Mouse (Mus musculus) spleen, embryonic (tissue): ENCODE measurements at regions not wholly inside any gene's neighbourhood (a gene's known extent, or its start where the extent isn't known, plus 50 kb on each side); places are given as distances from the start of the nearest gene placed in this dataset.

Source experiments
- CTCF ChIA-PET: fragments of 350-600 bp; sonication (Branson Sonifier 250); formaldehyde crosslinking; loops from one replicate; lab custom pipeline; 2022; lab: Charles Lee

DNA sequence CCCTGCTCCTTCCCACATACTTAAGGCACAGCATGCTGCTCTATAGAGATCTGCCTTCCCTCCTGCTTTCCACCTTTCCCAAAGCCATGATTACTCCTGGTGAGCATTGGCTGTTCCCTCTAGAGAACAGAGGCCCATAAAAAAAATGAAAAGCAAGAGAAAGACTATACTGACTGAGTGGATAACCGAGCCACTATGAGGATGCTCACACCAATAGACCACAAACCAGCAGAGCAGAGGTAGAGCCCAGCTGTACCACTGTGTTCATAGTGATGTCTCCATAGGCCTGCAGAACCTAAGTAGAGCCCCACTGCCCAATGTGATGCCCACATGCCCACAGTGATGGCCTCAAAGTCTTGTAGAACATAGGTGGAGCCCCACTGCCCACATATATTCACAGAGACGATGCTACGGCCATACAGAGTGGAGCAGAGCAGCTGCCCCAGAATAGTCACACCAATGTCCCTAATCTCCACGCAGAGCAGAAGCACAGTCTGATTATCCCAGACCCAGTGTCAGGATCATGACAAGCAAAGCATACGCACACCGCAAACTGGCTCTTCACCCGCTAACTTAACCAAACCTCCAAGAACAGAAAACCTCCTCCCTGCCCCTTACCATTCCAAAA is 174.8 kb upstream of the Nr4a3 start:
- CTCF ChIA-PET = no interaction called here

- CTCF ChIA-PET = interaction anchor here (0.5 kb wide), 1 partner anchor 9 kb away, joined by 6 read pairs; no protein-coding TSS in a partner anchor
These were observed 174.3 kb upstream of the Nr4a3 start for GRCm38 (mm10) chr4:47870638-47871019.

- CTCF ChIA-PET = no interaction called here
These were observed 163.4 kb upstream of the Nr4a3 start for GRCm38 (mm10) chr4:47881560-47881959.

DNA sequence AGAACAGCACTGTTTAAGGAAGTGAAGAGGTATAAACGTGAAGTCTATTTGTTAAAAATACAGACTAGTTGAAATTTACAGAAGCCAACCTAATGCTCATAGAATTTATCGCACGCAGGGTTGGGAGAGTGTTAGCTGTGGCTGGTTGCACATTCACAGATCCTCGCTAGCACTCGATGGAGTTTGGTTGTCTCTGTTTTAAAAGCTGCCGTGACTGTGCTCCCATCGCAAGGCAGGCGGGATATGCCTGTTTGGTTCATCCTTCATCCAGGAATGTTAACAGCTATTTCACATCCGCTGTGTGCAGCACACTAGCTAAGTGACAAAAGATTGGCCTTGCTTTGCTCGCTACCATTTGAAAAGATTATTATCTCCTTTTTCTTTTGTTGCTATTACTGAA is 162.9 kb upstream of the Nr4a3 start:
- CTCF ChIA-PET = no interaction called here

GRCm38 (mm10) chr4:47899579-47899978 is 145.4 kb upstream of the Nr4a3 start:
- CTCF ChIA-PET = no interaction called here

DNA sequence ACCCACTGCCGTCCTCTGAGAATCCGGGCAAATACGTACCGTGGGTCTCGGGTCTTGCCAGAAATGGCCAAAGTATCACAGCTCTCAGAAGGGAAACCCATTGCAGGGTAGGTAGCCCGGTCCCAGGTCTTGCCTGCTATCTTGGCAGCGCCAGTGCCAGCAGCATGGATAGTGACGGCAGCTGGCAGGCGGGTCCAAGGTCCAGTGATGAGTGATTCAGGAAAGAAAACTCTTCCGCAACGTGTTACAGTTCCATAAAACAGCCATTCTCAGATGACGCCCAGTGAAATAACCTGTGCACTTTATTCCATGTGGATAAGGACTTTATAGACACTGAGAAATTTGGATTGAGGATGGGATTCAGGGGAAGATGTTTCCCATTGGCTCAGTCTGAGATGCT is 142.2 kb upstream of the Nr4a3 start:
- CTCF ChIA-PET = no interaction called here

GRCm38 (mm10) chr4:47912259-47912658 is 132.7 kb upstream of the Nr4a3 start:
- CTCF ChIA-PET = no interaction called here

- CTCF ChIA-PET = no interaction called here
These were observed 125.4 kb upstream of the Nr4a3 start for GRCm38 (mm10) chr4:47919576-47919975.

- CTCF ChIA-PET = no interaction called here
These were observed 113.5 kb upstream of the Nr4a3 start for GRCm38 (mm10) chr4:47931464-47931863.

DNA sequence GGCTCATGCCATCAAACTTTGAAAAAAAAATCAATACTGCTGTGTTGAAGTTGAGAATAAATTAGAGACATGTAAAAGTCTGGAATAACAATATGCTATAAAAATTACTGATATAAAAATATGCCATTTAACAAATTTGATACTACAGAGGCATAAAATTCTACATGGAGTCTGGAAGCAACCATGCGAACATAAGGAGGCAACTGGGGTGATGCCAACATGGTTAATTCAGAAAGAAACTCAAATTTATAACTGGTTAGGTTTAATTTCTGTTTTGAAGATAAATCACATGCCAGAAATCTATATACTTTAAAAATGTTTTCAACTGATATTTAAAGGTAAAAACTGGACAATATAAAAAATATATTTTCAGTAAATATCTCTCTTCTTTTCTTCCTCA is 111.4 kb upstream of the Nr4a3 start:
- CTCF ChIA-PET = no interaction called here

GRCm38 (mm10) chr4:47935547-47935946 is 109.4 kb upstream of the Nr4a3 start:
- CTCF ChIA-PET = no interaction called here

GRCm38 (mm10) chr4:47936470-47937125 is 108.4 kb upstream of the Nr4a3 start:
- CTCF ChIA-PET = no interaction called here

DNA sequence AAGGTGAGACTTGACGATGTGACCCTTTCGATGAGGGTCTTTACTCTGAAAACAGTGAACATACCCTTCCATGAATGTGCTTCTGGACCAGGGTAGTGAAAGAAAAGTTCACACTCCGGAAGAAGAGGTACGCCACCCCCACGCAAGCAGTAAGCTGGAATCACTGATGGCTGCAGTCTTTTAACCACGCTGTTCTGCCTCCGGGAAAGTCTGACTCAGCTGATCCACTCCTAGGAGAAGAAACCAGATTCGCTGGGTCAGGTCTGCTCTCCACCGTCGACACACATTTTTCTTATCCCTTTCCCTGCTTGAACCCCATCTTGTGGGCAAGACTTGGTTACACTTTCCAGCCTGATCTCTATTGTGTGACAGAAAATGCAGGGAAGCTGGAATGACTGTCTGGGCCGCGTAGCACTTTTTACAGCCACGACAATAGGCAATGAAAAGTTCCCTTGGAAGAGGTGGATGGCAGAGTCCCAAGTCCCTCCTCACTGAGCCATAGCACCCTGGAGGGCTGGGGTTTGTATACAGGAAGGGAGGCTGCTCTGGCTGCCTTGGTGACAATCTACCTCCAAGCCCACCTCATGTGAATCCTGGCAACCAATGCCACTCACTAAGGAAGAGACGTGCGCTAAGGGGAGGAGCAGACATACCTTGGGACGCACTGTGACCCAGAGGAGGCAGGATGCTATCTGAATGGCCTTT is 96.9 kb upstream of the Nr4a3 start:
- CTCF ChIA-PET = no interaction called here

- CTCF ChIA-PET = no interaction called here
These were observed 96.2 kb upstream of the Nr4a3 start for GRCm38 (mm10) chr4:47948789-47949188.

DNA sequence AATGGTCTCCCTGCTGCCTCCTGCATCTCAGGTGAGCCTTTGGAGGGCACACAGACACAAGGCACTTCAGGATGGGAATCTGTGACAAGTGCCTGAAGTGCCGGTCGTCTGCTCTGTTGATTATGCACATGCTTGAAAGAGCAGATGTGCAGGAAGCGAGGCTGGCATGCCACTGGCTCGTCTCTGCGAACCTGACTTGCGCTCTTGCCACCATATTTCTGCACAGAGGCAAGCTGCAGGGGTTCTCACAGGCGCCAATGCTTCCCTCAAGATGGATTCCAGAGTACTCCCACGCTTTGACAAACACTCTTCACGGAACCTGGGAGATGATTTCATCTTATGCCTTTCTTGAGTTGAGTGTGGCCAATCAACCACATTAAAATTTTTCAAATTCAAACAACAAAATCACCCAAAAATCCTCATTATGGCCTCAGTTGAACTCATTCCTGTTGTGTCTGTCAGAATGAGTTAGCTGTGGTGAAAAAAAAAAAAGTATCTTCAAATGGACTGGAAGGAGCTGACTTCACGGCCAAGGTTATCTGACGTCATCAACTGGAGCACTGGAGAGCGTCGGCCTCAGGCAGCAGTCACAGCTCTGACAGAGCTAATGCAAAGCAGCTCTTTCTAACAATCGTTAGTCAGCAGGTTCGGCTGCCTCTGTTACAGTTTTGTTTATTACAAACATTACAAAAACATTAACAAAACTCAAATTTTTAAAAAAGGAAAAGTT is 90.2 kb upstream of the Nr4a3 start:
- CTCF ChIA-PET = interaction anchor here (0.7 kb wide), 1 partner anchor 453 kb away, joined by 8 read pairs; no protein-coding TSS in a partner anchor

- CTCF ChIA-PET = no interaction called here
These were observed 80.3 kb upstream of the Nr4a3 start for GRCm38 (mm10) chr4:47964630-47965029.

DNA sequence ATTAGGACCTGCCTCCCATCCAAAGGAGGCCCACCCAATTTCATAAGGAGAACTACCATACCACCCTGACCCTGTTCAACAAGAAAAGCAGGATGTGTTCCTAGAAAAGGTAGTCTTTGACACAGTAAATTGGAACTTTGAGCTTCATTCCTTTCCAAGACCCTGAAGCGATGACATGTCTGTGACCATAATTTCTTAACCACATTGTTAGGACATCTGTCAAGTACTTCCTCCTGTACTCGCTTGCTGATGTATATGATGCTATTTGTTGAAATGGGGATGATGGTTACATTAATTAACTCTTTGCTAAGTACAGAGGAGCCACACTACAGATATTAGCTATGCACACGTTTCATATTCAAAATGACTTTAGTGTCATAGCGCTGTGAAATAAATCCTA is 73.1 kb upstream of the Nr4a3 start:
- CTCF ChIA-PET = interaction anchor here (0.7 kb wide), 1 partner anchor 11 kb away, joined by 3 read pairs; no protein-coding TSS in a partner anchor

GRCm38 (mm10) chr4:47979579-47980313 is 65.2 kb upstream of the Nr4a3 start:
- CTCF ChIA-PET = no interaction called here
